Mouse (Mus musculus) ovary, postnatal 10 days (tissue): ENCODE measurements at regions not wholly inside any gene's neighbourhood (a gene's known extent, or its start where the extent isn't known, plus 50 kb on each side); places are given as distances from the start of the nearest gene placed in this dataset.

Experiments used
- DNase-seq: peaks from one replicate; pipeline ENCODE4 v3.0.0; 2022; ENCODE audit warnings: low spot score

- DNase-seq = no peak
These were observed 1018.4 kb downstream of the Car8 start for GRCm38 (mm10) chr4:7220426-7220825.

- DNase-seq = no peak
These were observed 1023.5 kb downstream of the Car8 start for GRCm38 (mm10) chr4:7215048-7216030.

GRCm38 (mm10) chr4:7206987-7207386 is 1031.9 kb downstream of the Car8 start:
- no peak for DNase-seq

- DNase-seq = no peak
These were observed 1037.0 kb downstream of the Car8 start for GRCm38 (mm10) chr4:7201816-7202215.

- DNase-seq = no peak
These were observed 1038.9 kb downstream of the Car8 start for GRCm38 (mm10) chr4:7199941-7200340.

GRCm38 (mm10) chr4:7199052-7199451 is 1039.8 kb downstream of the Car8 start:
- no peak for DNase-seq

GRCm38 (mm10) chr4:7196570-7196969 is 1042.3 kb downstream of the Car8 start:
- no peak for DNase-seq

GRCm38 (mm10) chr4:7195619-7196018 is 1043.2 kb downstream of the Car8 start:
- DNase-seq = no peak

GRCm38 (mm10) chr4:7191912-7192311 is 1046.9 kb downstream of the Car8 start:
- no peak for DNase-seq

- DNase-seq = no peak
These were observed 1047.6 kb downstream of the Car8 start for GRCm38 (mm10) chr4:7191228-7191627.

- no peak for DNase-seq
These were observed 1063.8 kb downstream of the Car8 start for GRCm38 (mm10) chr4:7175030-7175429.

GRCm38 (mm10) chr4:7172528-7173306 is 1066.1 kb downstream of the Car8 start:
- no peak for DNase-seq

- no peak for DNase-seq
These were observed 1067.0 kb downstream of the Car8 start for GRCm38 (mm10) chr4:7171637-7172417.

- no peak for DNase-seq
These were observed 1077.4 kb downstream of the Car8 start for GRCm38 (mm10) chr4:7161411-7161810.

GRCm38 (mm10) chr4:7157883-7158282 is 1081.0 kb downstream of the Car8 start:
- DNase-seq = no peak

- no peak for DNase-seq
These were observed 1084.6 kb downstream of the Car8 start for GRCm38 (mm10) chr4:7154256-7154655.

- DNase-seq = no peak
These were observed 1085.0 kb downstream of the Car8 start for GRCm38 (mm10) chr4:7153835-7154234.

GRCm38 (mm10) chr4:7145756-7146155 is 1093.1 kb downstream of the Car8 start:
- DNase-seq = no peak

GRCm38 (mm10) chr4:7144215-7144614 is 1094.6 kb downstream of the Car8 start:
- DNase-seq = no peak

- DNase-seq = no peak
These were observed 1095.2 kb downstream of the Car8 start for GRCm38 (mm10) chr4:7143676-7144075.

- DNase-seq = no peak
These were observed 1096.1 kb downstream of the Car8 start for GRCm38 (mm10) chr4:7142781-7143180.

GRCm38 (mm10) chr4:7112159-7112558 is 1126.7 kb downstream of the Car8 start:
- no peak for DNase-seq
